Comparison of ENCODE assay signal across 35 mouse cellular contexts in the genomic region with DNA sequence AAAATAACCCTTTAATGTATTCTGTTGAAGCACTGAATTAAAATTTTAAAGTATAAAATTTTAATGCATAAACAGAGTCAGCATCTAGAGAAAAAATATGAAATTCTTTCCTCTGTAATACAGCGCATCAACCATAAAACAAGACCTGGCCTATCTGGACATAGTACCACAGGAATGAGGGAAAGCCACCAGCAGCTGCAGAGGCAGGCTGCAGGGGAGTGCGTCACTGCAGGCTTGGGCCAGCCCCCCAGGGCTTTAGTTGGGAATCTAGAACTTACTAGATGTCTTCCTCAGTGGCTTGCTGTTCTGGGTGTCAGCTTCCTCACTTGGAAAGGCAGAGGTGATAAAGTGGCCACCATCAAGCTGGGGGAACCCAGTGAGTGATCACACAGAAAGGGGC.
"Had no signal": no experiment of that assay in that cellular context is flagged by ENCODE, and none has a peak within 500 bp of the region (broad histone marks: within the 10 kb centered on the region; RNA-seq: fewer than 3 reads in every experiment).

No protein-coding gene starts in this region.

- H3K4me1 ChIP-seq: heart, embryonic 10.5 days; heart, embryonic 12.5 days; heart, embryonic 13.5 days; heart, embryonic 15.5 days; hindbrain, embryonic 10.5 days; hindbrain, embryonic 12.5 days; hindbrain, embryonic 13.5 days; intestine, embryonic 15.5 days; kidney, embryonic 15.5 days had no signal

- H3K27me3 ChIP-seq: heart, embryonic 12.5 days; heart, embryonic 13.5 days; heart, embryonic 15.5 days; hindbrain, embryonic 12.5 days; hindbrain, embryonic 13.5 days; hindbrain, embryonic 15.5 days; intestine, embryonic 15.5 days; kidney, embryonic 15.5 days had no signal

- H3K4me3 ChIP-seq: heart, embryonic 10.5 days; heart, embryonic 12.5 days; heart, embryonic 13.5 days; heart, embryonic 15.5 days; hindbrain, embryonic 10.5 days; hindbrain, embryonic 12.5 days; hindbrain, embryonic 13.5 days; hindbrain, embryonic 15.5 days; intestine, embryonic 15.5 days; kidney, embryonic 15.5 days; layer of hippocampus, adult 2 months; left cerebral cortex, adult 2 months had no signal

- H3K36me3 ChIP-seq: heart, embryonic 10.5 days; heart, embryonic 12.5 days; heart, embryonic 13.5 days; heart, embryonic 15.5 days; hindbrain, embryonic 10.5 days; hindbrain, embryonic 12.5 days; hindbrain, embryonic 13.5 days; hindbrain, embryonic 15.5 days; intestine, embryonic 15.5 days; kidney, embryonic 15.5 days had no signal

- H3K27ac ChIP-seq: heart, embryonic 10.5 days; heart, embryonic 13.5 days; heart, embryonic 15.5 days; hindbrain, embryonic 10.5 days; hindbrain, embryonic 12.5 days; hindbrain, embryonic 13.5 days; hindbrain, embryonic 14.5 days; hindbrain, embryonic 15.5 days; hindbrain, postnatal 0 days; intestine, embryonic 15.5 days; kidney, embryonic 15.5 days; kidney, postnatal 0 days; layer of hippocampus, adult 2 months; left cerebral cortex, adult 2 months had no signal

- H3K9me3 ChIP-seq: heart, embryonic 10.5 days; heart, embryonic 13.5 days; heart, embryonic 15.5 days; hindbrain, embryonic 12.5 days; hindbrain, embryonic 13.5 days; hindbrain, embryonic 15.5 days; intestine, embryonic 15.5 days; kidney, embryonic 15.5 days had no signal

- DNase-seq: heart, postnatal 10 days; heart, postnatal 14 days; heart, postnatal 36 days; heart, postnatal 4 days; kidney, adult 11 months; kidney, adult 18-20 months; kidney, adult 2 months; kidney, adult 8-10 months; kidney, adult 9 months; kidney, postnatal 10 days; kidney, postnatal 14 days; kidney, postnatal 25 days; kidney, postnatal 36 days; kidney, postnatal 4 days; layer of hippocampus, adult 9-11 months; layer of hippocampus, postnatal 36 days had no signal

- ATAC-seq: hindbrain, postnatal 0 days; inflammation-experienced regulatory T-cells, adult 6 months; intestine, embryonic 15.5 days; intestine, embryonic 16.5 days; intestine, postnatal 0 days had no signal

- H3K9ac ChIP-seq: heart, embryonic 12.5 days; heart, embryonic 13.5 days; heart, embryonic 15.5 days; hindbrain, embryonic 12.5 days; hindbrain, embryonic 13.5 days; hindbrain, embryonic 14.5 days; hindbrain, embryonic 15.5 days; intestine, embryonic 15.5 days; kidney, embryonic 15.5 days had no signal

- H3K4me2 ChIP-seq: heart, embryonic 11.5 days; heart, embryonic 12.5 days; heart, embryonic 13.5 days; heart, embryonic 15.5 days; hindbrain, embryonic 12.5 days; hindbrain, embryonic 13.5 days; hindbrain, embryonic 14.5 days; hindbrain, embryonic 15.5 days; intestine, embryonic 15.5 days; kidney, embryonic 15.5 days had no signal
